Mouse (Mus musculus) stomach, embryonic 15.5 days (tissue): ENCODE data around the gene Lmx1a. TPM values are rescaled to one million over a fixed set of nuclear protein-coding genes. Genes with fewer than 3 reads are reported as not detected.

Experiments used
- ATAC-seq: fragments of 200-750 bp; cut with Nextera tagmentation; 2 replicates; pipeline ENCODE4 v1.8.0; 2017; ENCODE audit warnings: low read depth, moderate number of reproducible peaks, moderate TSS enrichment; ENCODE audit not compliant: insufficient read depth, low FRiP score
- H3K27ac ChIP-seq: fragments of 300-500 bp; sonication (generic); 2 replicates; pipeline ENCODE4 v1.5.1; 2015; ENCODE audit warnings: mild to moderate bottlenecking, inconsistent platforms
- H3K27me3 ChIP-seq: fragments of 300-500 bp; sonication (generic); replicated peaks from 2 replicates; pipeline ENCODE4 v1.6.1; 2015; ENCODE audit warnings: inconsistent platforms
- H3K36me3 ChIP-seq: fragments of 300-500 bp; sonication (generic); 2 replicates; pipeline ENCODE4 v1.6.1; 2015; ENCODE audit warnings: inconsistent platforms
- H3K4me1 ChIP-seq: fragments of 300-500 bp; sonication (generic); 2 replicates; pipeline ENCODE4 v1.6.1; 2015; ENCODE audit warnings: inconsistent platforms
- H3K4me2 ChIP-seq: fragments of 300-500 bp; sonication (generic); 2 replicates; pipeline ENCODE4 v1.6.1; 2015; ENCODE audit warnings: mild to moderate bottlenecking, inconsistent platforms
- H3K4me3 ChIP-seq: fragments of 300-500 bp; sonication (generic); replicated peaks from 2 replicates; pipeline ENCODE4 v1.5.1; 2015; ENCODE audit warnings: inconsistent platforms
- H3K9ac ChIP-seq: fragments of 300-500 bp; sonication (generic); 2 replicates; pipeline ENCODE4 v1.6.1; 2015; ENCODE audit warnings: inconsistent platforms
- H3K9me3 ChIP-seq: fragments of 300-500 bp; sonication (generic); 2 replicates; pipeline ENCODE4 v1.6.1; 2016; ENCODE audit warnings: inconsistent platforms
- WGBS: fragments of 180-500 bp; shearing (Covaris S2); methylation state at CpG from one replicate; pipeline ENCODE4 v1.1.7; 2015; 5-methylcytosine and 5-hydroxymethylcytosine counted together
- polyA plus RNA-seq: library from polyadenylated mRNA; unstranded; fragments of >200 nt; fragmentation: Nextera tagmentation; extraction: Ambion mirVana; gene quantifications from 2 replicates; pipeline ENCODE4 v1.2.1, GENCODE M21; 2015

The Lmx1a gene
- 0.08 and 0.18 TPM in 2 replicates for polyA plus RNA-seq

GRCm38 (mm10) chr1:167689232-167689261, at the start of gene Lmx1a:
Lmx1a (plus strand) TSS chr1:167689237.
- Histone ChIP-seq H3K9ac (0 out of 2 replicates have a peak within 1 kb of the TSS, but pooled peaks have one; percentile 10), H3K27me3 (peaks cover 69% of the 10 kb centered on the region)

GRCm38 (mm10) chr1:167644866-167645537, 44.0 kb upstream of the Lmx1a start:
- Histone ChIP-seq H3K4me1 (no peaks in the 10 kb centered on the region), H3K27me3 (0 out of 2 replicates have a peak, but pooled peaks cover 3% of the 10 kb centered on the region), H3K4me2 (no peak overlapping the region), H3K27ac (no peak overlapping the region), H3K4me3 (no peak overlapping the region), H3K36me3 (no peaks in the 10 kb centered on the region), H3K9me3 (no peaks in the 10 kb centered on the region), H3K9ac (no peak overlapping the region)
- peak; percentile 58; the same call in 1 of the 2 replicates for ATAC-seq
- WGBS, result 19% methylated on average over 16 of the region's 16 CpGs

More at GRCm38 (mm10) chr1:167689232-167689261, at the start of gene Lmx1a:
- H3K36me3 ChIP-seq, result no peaks in the 10 kb centered on the region
- no peak within 1 kb of the TSS for H3K27ac ChIP-seq
- no peak for ATAC-seq
- H3K4me1 ChIP-seq, result peaks cover 20% of the 10 kb centered on the region
- peak within 1 kb of the TSS; percentile 50 for H3K4me3 ChIP-seq
- WGBS, result 5% methylated on average over 3 of the region's 3 CpGs
- H3K9me3 ChIP-seq, result no peaks in the 10 kb centered on the region
- peak within 1 kb of the TSS; percentile 98 for H3K4me2 ChIP-seq

- H3K4me2 ChIP-seq, result no peak overlapping the region
- no peak overlapping the region for H3K9ac ChIP-seq
- H3K9me3 ChIP-seq, result no peaks in the 10 kb centered on the region
- WGBS, result 90% methylated on average over 3 of the region's 3 CpGs
- H3K4me3 ChIP-seq, result no peak overlapping the region
- 0 out of 2 replicates have a peak, but pooled peaks cover 3% of the 10 kb centered on the region for H3K27me3 ChIP-seq
- H3K4me1 ChIP-seq, result no peaks in the 10 kb centered on the region
- ATAC-seq, result no peak
- H3K27ac ChIP-seq, result no peak overlapping the region
- no peaks in the 10 kb centered on the region for H3K36me3 ChIP-seq
Measured at GRCm38 (mm10) chr1:167648670-167649069, 40.4 kb upstream of the Lmx1a start.

- 72% methylated on average over 11 of the region's 11 CpGs for WGBS
- H3K9ac ChIP-seq, result no peak overlapping the region
- H3K4me2 ChIP-seq, result no peak overlapping the region
- ATAC-seq, result no peak
- no peaks in the 10 kb centered on the region for H3K4me1 ChIP-seq
- no peak overlapping the region for H3K4me3 ChIP-seq
- H3K27ac ChIP-seq, result no peak overlapping the region
- no peaks in the 10 kb centered on the region for H3K36me3 ChIP-seq
- 0 out of 2 replicates have a peak, but pooled peaks cover 3% of the 10 kb centered on the region for H3K27me3 ChIP-seq
- no peaks in the 10 kb centered on the region for H3K9me3 ChIP-seq
Measured at GRCm38 (mm10) chr1:167649122-167649633, 39.9 kb upstream of the Lmx1a start.

GRCm38 (mm10) chr1:167652336-167652735, 36.7 kb upstream of the Lmx1a start:
- H3K27me3 ChIP-seq, result no peaks in the 10 kb centered on the region
- 62% methylated on average over 2 of the region's 2 CpGs for whole genome bisulfite sequencing

GRCm38 (mm10) chr1:167659065-167659464, 30.0 kb upstream of the Lmx1a start:
- Histone ChIP-seq H3K9ac (no peak overlapping the region), H3K4me3 (no peak overlapping the region), H3K4me1 (peaks cover 7% of the 10 kb centered on the region), H3K36me3 (no peaks in the 10 kb centered on the region), H3K27ac (no peak overlapping the region), H3K9me3 (no peaks in the 10 kb centered on the region), H3K4me2 (no peak overlapping the region), H3K27me3 (peaks cover 9% of the 10 kb centered on the region; the same call in 1 of the 2 replicates)
- WGBS, result 80% methylated on average over 3 of the region's 3 CpGs
- ATAC-seq, result no peak

More at GRCm38 (mm10) chr1:167652336-167652735, 36.7 kb upstream of the Lmx1a start:
- no peak overlapping the region for H3K27ac ChIP-seq
- no peaks in the 10 kb centered on the region for H3K36me3 ChIP-seq
- no peak overlapping the region for H3K9ac ChIP-seq
- no peaks in the 10 kb centered on the region for H3K9me3 ChIP-seq
- no peaks in the 10 kb centered on the region for H3K4me1 ChIP-seq
- H3K4me2 ChIP-seq, result no peak overlapping the region
- ATAC-seq, result no peak
- H3K4me3 ChIP-seq, result no peak overlapping the region

GRCm38 (mm10) chr1:167660521-167661101, 28.4 kb upstream of the Lmx1a start:
- ATAC-seq, result peak; percentile 57
- 1% methylated on average over 21 of the region's 21 CpGs for WGBS
- Histone ChIP-seq H3K4me3 (peak overlapping the region; percentile 20), H3K4me1 (peaks cover 7% of the 10 kb centered on the region), H3K4me2 (peak overlapping the region; percentile 51), H3K9ac (no peak overlapping the region), H3K27me3 (peaks cover 9% of the 10 kb centered on the region; the same call in 1 of the 2 replicates), H3K9me3 (no peaks in the 10 kb centered on the region), H3K27ac (no peak overlapping the region), H3K36me3 (no peaks in the 10 kb centered on the region)

GRCm38 (mm10) chr1:167661123-167661522, 27.9 kb upstream of the Lmx1a start:
- H3K4me2 ChIP-seq, result peak overlapping the region; percentile 51
- peaks cover 9% of the 10 kb centered on the region; the same call in 1 of the 2 replicates for H3K27me3 ChIP-seq
- no peaks in the 10 kb centered on the region for H3K9me3 ChIP-seq
- no peaks in the 10 kb centered on the region for H3K36me3 ChIP-seq
- peaks cover 7% of the 10 kb centered on the region for H3K4me1 ChIP-seq
- no peak overlapping the region for H3K9ac ChIP-seq
- WGBS, result 2% methylated on average over 19 of the region's 19 CpGs
- peak overlapping the region; percentile 20 for H3K4me3 ChIP-seq
- peak; percentile 65; the same call in 1 of the 2 replicates for ATAC-seq
- no peak overlapping the region for H3K27ac ChIP-seq

GRCm38 (mm10) chr1:167663136-167663535, 25.9 kb upstream of the Lmx1a start:
- H3K4me3 ChIP-seq, result no peak overlapping the region

GRCm38 (mm10) chr1:167669796-167670195, 19.2 kb upstream of the Lmx1a start:
- Histone ChIP-seq H3K4me2 (no peak overlapping the region), H3K36me3 (no peaks in the 10 kb centered on the region), H3K4me1 (0 out of 2 replicates have a peak, but pooled peaks cover 2% of the 10 kb centered on the region), H3K27me3 (peaks cover 25% of the 10 kb centered on the region), H3K9me3 (no peaks in the 10 kb centered on the region), H3K27ac (no peak overlapping the region), H3K4me3 (no peak overlapping the region), H3K9ac (no peak overlapping the region)
- WGBS, result 28% methylated on average over 6 of the region's 6 CpGs
- no peak for ATAC-seq

More at GRCm38 (mm10) chr1:167663136-167663535, 25.9 kb upstream of the Lmx1a start:
- Histone ChIP-seq H3K27ac (no peak overlapping the region), H3K9me3 (no peaks in the 10 kb centered on the region), H3K4me2 (no peak overlapping the region), H3K4me1 (peaks cover 7% of the 10 kb centered on the region), H3K27me3 (peaks cover 9% of the 10 kb centered on the region; the same call in 1 of the 2 replicates), H3K9ac (no peak overlapping the region), H3K36me3 (no peaks in the 10 kb centered on the region)
- ATAC-seq, result no peak
- WGBS, result 71% methylated on average over 5 of the region's 5 CpGs

GRCm38 (mm10) chr1:167672433-167672987, 16.5 kb upstream of the Lmx1a start:
- no peak overlapping the region for H3K4me2 ChIP-seq
- no peak overlapping the region for H3K4me3 ChIP-seq
- WGBS, result 14% methylated on average over 17 of the region's 17 CpGs
- H3K9me3 ChIP-seq, result no peaks in the 10 kb centered on the region
- H3K4me1 ChIP-seq, result 0 out of 2 replicates have a peak, but pooled peaks cover 2% of the 10 kb centered on the region
- H3K27ac ChIP-seq, result no peak overlapping the region
- H3K27me3 ChIP-seq, result peaks cover 28% of the 10 kb centered on the region
- H3K9ac ChIP-seq, result no peak overlapping the region
- H3K36me3 ChIP-seq, result no peaks in the 10 kb centered on the region
- no peak for ATAC-seq

GRCm38 (mm10) chr1:167679061-167679460, 10.0 kb upstream of the Lmx1a start:
- no peaks in the 10 kb centered on the region for H3K4me1 ChIP-seq
- WGBS, result 88% methylated on average over 6 of the region's 6 CpGs
- no peak overlapping the region for H3K4me3 ChIP-seq
- H3K9ac ChIP-seq, result no peak overlapping the region
- H3K4me2 ChIP-seq, result no peak overlapping the region
- ATAC-seq, result no peak
- H3K27ac ChIP-seq, result no peak overlapping the region
- H3K9me3 ChIP-seq, result no peaks in the 10 kb centered on the region; the same call in 1 of the 2 replicates
- H3K36me3 ChIP-seq, result no peaks in the 10 kb centered on the region
- H3K27me3 ChIP-seq, result 0 out of 2 replicates have a peak, but pooled peaks cover 3% of the 10 kb centered on the region
